In the genomic region with DNA sequence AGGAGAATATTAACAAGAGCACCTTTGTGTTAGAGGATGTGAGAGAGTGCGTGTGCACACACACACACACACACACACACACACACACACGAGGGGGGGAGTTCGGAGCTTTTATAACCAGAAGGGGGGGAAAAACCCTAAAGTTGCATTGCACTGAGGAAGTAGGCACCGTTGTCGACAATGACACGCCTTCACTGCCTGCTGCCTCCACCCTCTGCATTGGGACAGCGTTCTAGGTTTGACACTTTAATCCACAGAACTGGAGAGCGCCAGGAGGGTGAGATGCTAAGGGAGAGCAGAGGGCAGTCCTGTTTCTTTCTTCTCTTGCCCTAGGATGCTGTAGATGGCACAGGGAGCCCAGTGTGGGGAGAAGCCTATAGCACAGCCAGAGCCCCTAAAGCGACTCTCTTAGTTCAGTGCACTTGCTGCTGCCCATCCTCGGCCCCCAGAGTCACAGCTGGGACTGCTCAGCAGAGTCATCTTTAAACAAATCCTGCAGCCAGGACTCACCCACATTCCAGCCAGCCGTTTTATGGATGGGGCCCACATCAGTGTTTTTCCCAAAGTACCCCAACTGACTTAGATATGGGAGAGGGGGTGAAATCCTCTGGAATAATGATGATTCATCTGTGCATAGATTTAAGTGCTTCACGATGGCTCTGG, we compare ENCODE assay signal across 9 mouse cellular contexts. TPM values are rescaled to one million over a fixed set of nuclear protein-coding genes. Genes with fewer than 3 reads are reported as not detected.
A peak's percentile ranks its signal among the peaks of the same experiment; 100 is the strongest.
DNase-seq lines count a peak whose midpoint lies in the region; ATAC-seq and TF ChIP-seq lines count a peak whose summit lies in the region.
"Had no signal": no experiment of that assay in that cellular context is flagged by ENCODE, and none has a peak within 500 bp of the region (broad histone marks: within the 10 kb centered on the region; RNA-seq: fewer than 3 reads in every experiment).

No protein-coding gene starts in this region.

- no peaks in the 10 kb centered on the region for H3K36me3 ChIP-seq in neural tube, embryonic 12.5 days
- peaks cover 16% of the 10 kb centered on the region for H3K36me3 ChIP-seq in embryonic facial prominence, embryonic 14.5 days (ENCODE audit: control insufficient read depth, insufficient read depth, low read length)
- peaks cover 23% of the 10 kb centered on the region for H3K36me3 ChIP-seq in limb, embryonic 13.5 days
- H3K36me3 ChIP-seq in stomach, postnatal 0 days (ENCODE audit: control insufficient read depth, insufficient read depth, low read length): no peaks in the 10 kb centered on the region

- TF ChIP-seq EP300 in stomach, postnatal 0 days (optimal IDR thresholded peaks at IDR 0.05): no peak

- H3K4me3 ChIP-seq in neural tube, embryonic 12.5 days: no peak overlapping the region
- no peak overlapping the region for H3K4me3 ChIP-seq in embryonic facial prominence, embryonic 14.5 days (ENCODE audit: low read depth, low read length)
- H3K4me3 ChIP-seq in limb, embryonic 13.5 days: no peak overlapping the region
- no peak overlapping the region for H3K4me3 ChIP-seq in stomach, postnatal 0 days (ENCODE audit: low read depth, low read length)

- 65% methylated on average over 12 of the region's 12 CpGs for WGBS in neural tube, embryonic 12.5 days
- WGBS in embryonic facial prominence, embryonic 14.5 days: 59% methylated on average over 12 of the region's 12 CpGs
- 54% methylated on average over 12 of the region's 12 CpGs for WGBS in limb, embryonic 13.5 days
- 35% methylated on average over 12 of the region's 12 CpGs for WGBS in stomach, postnatal 0 days

- no peak for ATAC-seq in neural tube, embryonic 12.5 days (ENCODE audit: low FRiP score, low read depth)
- ATAC-seq in embryonic facial prominence, embryonic 14.5 days (ENCODE audit: low read depth): no peak
- no peak for ATAC-seq in limb, embryonic 13.5 days (ENCODE audit: low FRiP score, low read depth)
- no peak for ATAC-seq in stomach, postnatal 0 days (ENCODE audit: low FRiP score, low TSS enrichment)

- no peak overlapping the region for H3K9ac ChIP-seq in neural tube, embryonic 12.5 days
- no peak overlapping the region for H3K9ac ChIP-seq in embryonic facial prominence, embryonic 14.5 days (ENCODE audit: low read depth, low read length)
- H3K9ac ChIP-seq in limb, embryonic 13.5 days: 0 out of 2 replicates have a peak overlapping the region, but pooled peaks have one; percentile 13
- no peak overlapping the region for H3K9ac ChIP-seq in stomach, postnatal 0 days (ENCODE audit: low read length)

- peaks cover 62% of the 10 kb centered on the region for H3K4me1 ChIP-seq in neural tube, embryonic 12.5 days
- peaks cover 57% of the 10 kb centered on the region for H3K4me1 ChIP-seq in embryonic facial prominence, embryonic 14.5 days (ENCODE audit: control insufficient read depth, insufficient read depth, low read length)
- peaks cover 83% of the 10 kb centered on the region for H3K4me1 ChIP-seq in limb, embryonic 13.5 days
- H3K4me1 ChIP-seq in stomach, postnatal 0 days (replicated peaks; ENCODE audit: control insufficient read depth, insufficient read depth): peaks cover 32% of the 10 kb centered on the region

- no peak for DNase-seq in neural tube, embryonic 10.5 days (ENCODE audit: extremely low spot score, low spot score)
- DNase-seq in embryonic facial prominence, embryonic 14.5 days (ENCODE audit: low spot score): no peak
- DNase-seq in stomach, postnatal 0 days (ENCODE audit: low spot score): no peak
- no peak for DNase-seq in ovary, postnatal 14 days (ENCODE audit: low spot score)
- DNase-seq in Muller cell, postnatal 12 days (ENCODE audit: inconsistent ontology term): no peak
- DNase-seq in ovary, postnatal 10 days (ENCODE audit: low spot score): no peak

- no peaks in the 10 kb centered on the region; the same call in 1 of the 2 replicates for H3K9me3 ChIP-seq in neural tube, embryonic 12.5 days
- no peaks in the 10 kb centered on the region; the same call in 1 of the 2 replicates for H3K9me3 ChIP-seq in embryonic facial prominence, embryonic 14.5 days (ENCODE audit: control insufficient read depth, low read length)
- no peaks in the 10 kb centered on the region for H3K9me3 ChIP-seq in limb, embryonic 13.5 days
- H3K9me3 ChIP-seq in stomach, postnatal 0 days (ENCODE audit: control insufficient read depth, low read length): no peaks in the 10 kb centered on the region

- TF ChIP-seq CTCF in stomach, postnatal 0 days (IDR thresholded peaks at IDR 0.05; ENCODE audit: low read depth): no peak

- H3K27me3 ChIP-seq in neural tube, embryonic 12.5 days (replicated peaks): no peaks in the 10 kb centered on the region
- H3K27me3 ChIP-seq in embryonic facial prominence, embryonic 14.5 days (replicated peaks; ENCODE audit: control insufficient read depth, insufficient read depth, low read length): no peaks in the 10 kb centered on the region
- H3K27me3 ChIP-seq in limb, embryonic 13.5 days: no peaks in the 10 kb centered on the region
- H3K27me3 ChIP-seq in stomach, postnatal 0 days (ENCODE audit: control insufficient read depth, insufficient read depth, low read length): no peaks in the 10 kb centered on the region

- no peak overlapping the region for H3K4me2 ChIP-seq in neural tube, embryonic 12.5 days (replicated peaks)
- H3K4me2 ChIP-seq in embryonic facial prominence, embryonic 14.5 days (ENCODE audit: low read depth, low read length): no peak overlapping the region
- no peak overlapping the region for H3K4me2 ChIP-seq in limb, embryonic 13.5 days (replicated peaks)
- H3K4me2 ChIP-seq in stomach, postnatal 0 days (replicated peaks; ENCODE audit: low read depth): no peak overlapping the region

- 0 out of 2 replicates have a peak overlapping the region, but pooled peaks have one; percentile 11 for H3K27ac ChIP-seq in neural tube, embryonic 12.5 days
- H3K27ac ChIP-seq in embryonic facial prominence, embryonic 14.5 days (replicated peaks; ENCODE audit: low read depth, low read length): peak overlapping the region; percentile 99
- H3K27ac ChIP-seq in limb, embryonic 13.5 days: peak overlapping the region; percentile 52; the same call in 1 of the 2 replicates
- H3K27ac ChIP-seq in stomach, postnatal 0 days (replicated peaks): peak overlapping the region; percentile 99
- H3K27ac ChIP-seq: kidney, postnatal 0 days had no signal

RNA-seq across cellular contexts. Expression of a gene that starts 23.9 kb away (rescaled TPM):
- polyA plus RNA-seq in neural tube, embryonic 12.5 days (2016; fragmentation: Nextera tagmentation; extraction: Ambion mirVana): 7.8 and 8.1 TPM in 2 replicates
- 13.3 and 13.4 TPM in 2 replicates for polyA plus RNA-seq in embryonic facial prominence, embryonic 14.5 days (2014; fragmentation: Nextera tagmentation; extraction: Ambion mirVana)
- 15.3 and 15.7 TPM in 2 replicates for polyA plus RNA-seq in limb, embryonic 13.5 days (2015; fragmentation: Nextera tagmentation; extraction: Ambion mirVana)
- polyA plus RNA-seq in stomach, postnatal 0 days (2015; fragmentation: Nextera tagmentation; extraction: Ambion mirVana): 10.9 TPM in 2 replicates

RNA-seq across cellular contexts. Expression of a gene that starts 24.2 kb away (rescaled TPM):
- polyA plus RNA-seq in neural tube, embryonic 12.5 days (2016; fragmentation: Nextera tagmentation; extraction: Ambion mirVana): 16.0 and 16.1 TPM in 2 replicates
- polyA plus RNA-seq in embryonic facial prominence, embryonic 14.5 days (2014; fragmentation: Nextera tagmentation; extraction: Ambion mirVana): 30.3 and 37.0 TPM in 2 replicates
- polyA plus RNA-seq in limb, embryonic 13.5 days (2015; fragmentation: Nextera tagmentation; extraction: Ambion mirVana): 30.4 and 33.1 TPM in 2 replicates
- polyA plus RNA-seq in stomach, postnatal 0 days (2015; fragmentation: Nextera tagmentation; extraction: Ambion mirVana): 17.0 and 17.5 TPM in 2 replicates

RNA-seq across cellular contexts. Expression of a gene that starts 24.4 kb away (rescaled TPM):
- 0.15 TPM in 1 of 2 replicates, not detected in the other for polyA plus RNA-seq in neural tube, embryonic 12.5 days (2016; fragmentation: Nextera tagmentation; extraction: Ambion mirVana)
- polyA plus RNA-seq in embryonic facial prominence, embryonic 14.5 days (2014; fragmentation: Nextera tagmentation; extraction: Ambion mirVana): 0.47 and 0.84 TPM in 2 replicates
- polyA plus RNA-seq in limb, embryonic 13.5 days (2015; fragmentation: Nextera tagmentation; extraction: Ambion mirVana): 0.47 and 1.6 TPM in 2 replicates
- 0.52 and 1.1 TPM in 2 replicates for polyA plus RNA-seq in stomach, postnatal 0 days (2015; fragmentation: Nextera tagmentation; extraction: Ambion mirVana)
- polyA plus RNA-seq: kidney, postnatal 0 days had no signal

Comparison
In these comparisons a context has a peak if more than half of its experiments do, and no peak if none do; other contexts are left out.
1. H3K27ac ChIP-seq: peak in every context shown above with its lines; median percentile 99 in embryonic facial prominence, embryonic 14.5 days; 99 in stomach, postnatal 0 days; 52 in limb, embryonic 13.5 days; 11 in neural tube, embryonic 12.5 days.